Mouse (Mus musculus) hindbrain, postnatal 0 days (tissue): ENCODE data around the gene Hnrnpl. TPM values are rescaled to one million over a fixed set of nuclear protein-coding genes. Genes with fewer than 3 reads are reported as not detected.

Experiments used
- ATAC-seq: fragments of 200-750 bp; cut with Nextera tagmentation; 2 replicates; pipeline ENCODE4 v1.8.0; 2017; ENCODE audit warnings: mild to moderate bottlenecking, moderate TSS enrichment, moderate library complexity
- DNase-seq: peaks from one replicate; pipeline ENCODE4 v3.0.0-alpha.2; 2015; ENCODE audit warnings: low spot score
- H3K27ac ChIP-seq: fragments of 300-500 bp; sonication (generic); 2 replicates; pipeline ENCODE4 v1.5.1; 2014; ENCODE audit warnings: mild to moderate bottlenecking
- H3K27me3 ChIP-seq: fragments of 300-500 bp; sonication (generic); 2 replicates; pipeline ENCODE4 v1.6.1; 2014; ENCODE audit warnings: low read length, mixed read lengths; ENCODE audit not compliant: insufficient read depth
- H3K36me3 ChIP-seq: fragments of 300-500 bp; sonication (generic); 2 replicates; pipeline ENCODE4 v1.6.1; 2014; ENCODE audit warnings: low read length, mixed read lengths; ENCODE audit not compliant: insufficient read depth
- H3K4me1 ChIP-seq: fragments of 300-500 bp; sonication (generic); 2 replicates; pipeline ENCODE4 v1.6.1; 2014; ENCODE audit warnings: antibody characterized with exemption, low read length, mixed read lengths; ENCODE audit not compliant: insufficient read depth
- H3K4me2 ChIP-seq: fragments of 300-500 bp; sonication (generic); 2 replicates; pipeline ENCODE4 v1.6.1; 2014; ENCODE audit warnings: low read depth, mild to moderate bottlenecking, low read length, moderate library complexity, mixed read lengths
- H3K4me3 ChIP-seq: fragments of 300-500 bp; sonication (generic); 2 replicates; pipeline ENCODE4 v1.5.1; 2014; ENCODE audit warnings: low read length
- H3K9ac ChIP-seq: fragments of 300-500 bp; sonication (generic); replicated peaks from 2 replicates; pipeline ENCODE4 v1.6.1; 2014; ENCODE audit warnings: mild to moderate bottlenecking, low read length, moderate library complexity, mixed read lengths
- H3K9me3 ChIP-seq: fragments of 300-500 bp; sonication (generic); 2 replicates; pipeline ENCODE4 v1.6.1; 2016; ENCODE audit warnings: low read length, mixed read lengths
- CTCF ChIP-seq: IDR thresholded peaks from 2 replicates; pipeline ENCODE4 v1.5.1; 2016; ENCODE audit warnings: antibody characterized with exemption, control low read depth, low read depth
- WGBS: fragments of 180-500 bp; shearing (Covaris S2); extraction: QIAGEN DNeasy Blood & Tissue Kit; methylation state at CpG from one replicate; pipeline ENCODE4 v1.1.7; 2014; 5-methylcytosine and 5-hydroxymethylcytosine counted together
- polyA plus RNA-seq: library from polyadenylated mRNA; unstranded; fragments of >200 nt; fragmentation: Nextera tagmentation; extraction: Ambion mirVana; gene quantifications from 2 replicates; pipeline ENCODE4 v1.2.1, GENCODE M21; 2015
- total RNA-seq: library from RNA; depleted of rRNA; stranded (reverse); fragments of >200 nt; gene quantifications from 2 replicates; pipeline ENCODE4 v1.2.3, GENCODE M21; 2014

The Hnrnpl gene
- total and polyA plus RNA-seq, 2 experiments from 2014 or later = 179 to 233 TPM

DNA sequence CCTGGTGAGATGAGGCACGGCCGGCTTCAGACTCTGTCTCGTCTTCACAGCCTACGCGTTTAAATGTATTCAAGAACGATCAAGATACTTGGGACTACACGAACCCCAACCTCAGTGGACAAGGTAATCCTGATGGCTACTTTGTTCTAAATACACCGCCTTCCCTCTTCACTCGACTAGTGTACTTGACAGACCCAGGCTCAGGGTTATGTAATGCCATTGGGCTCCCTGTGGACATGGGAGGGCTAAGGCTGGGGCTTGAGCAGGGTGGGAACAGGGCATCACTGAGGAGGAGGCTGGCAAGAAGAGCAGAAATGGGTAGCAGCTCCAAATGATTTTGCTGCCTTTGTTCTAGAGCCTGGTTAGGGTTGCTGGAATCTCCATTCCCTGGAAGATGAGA lies 6.9 kb downstream of the Hnrnpl start:
- Histone ChIP-seq H3K36me3 (peaks cover 60% of the 10 kb centered on the region), H3K4me1 (peaks cover 10% of the 10 kb centered on the region), H3K4me2 (no peak overlapping the region), H3K4me3 (no peak overlapping the region), H3K27me3 (no peaks in the 10 kb centered on the region), H3K27ac (no peak overlapping the region), H3K9ac (no peak overlapping the region), H3K9me3 (no peaks in the 10 kb centered on the region)
- TF ChIP-seq CTCF = no peak
- DNase-seq (no peak), ATAC-seq (no peak)
- WGBS = 88% methylated on average over 9 of the region's 9 CpGs

DNA sequence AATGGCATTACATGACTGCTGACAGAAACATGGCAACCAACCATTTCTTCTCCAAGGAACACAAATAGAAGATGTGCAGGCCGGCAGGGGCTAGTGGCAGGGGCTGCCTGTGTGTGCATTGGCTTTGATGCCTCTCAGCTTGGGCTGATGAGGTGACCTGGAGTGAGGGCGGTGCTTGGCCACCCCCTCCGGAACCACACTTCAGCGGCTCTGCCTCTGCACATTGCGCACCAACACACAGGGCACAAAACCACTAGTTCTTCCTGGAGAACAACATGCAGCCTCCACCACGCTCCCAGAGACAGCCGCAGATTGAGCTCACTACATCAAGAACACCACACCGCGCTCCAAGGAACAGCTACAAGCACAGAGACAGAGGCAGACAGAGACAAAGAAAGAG lies 7.9 kb downstream of the Hnrnpl start:
- H3K9me3 ChIP-seq = no peaks in the 10 kb centered on the region
- H3K4me1 ChIP-seq = peaks cover 12% of the 10 kb centered on the region
- no peaks in the 10 kb centered on the region for H3K27me3 ChIP-seq
- no peak overlapping the region for H3K4me3 ChIP-seq
- ATAC-seq = no peak
- peaks cover 68% of the 10 kb centered on the region for H3K36me3 ChIP-seq
- no peak overlapping the region for H3K9ac ChIP-seq
- no peak overlapping the region for H3K27ac ChIP-seq
- no peak for DNase-seq
- no peak overlapping the region for H3K4me2 ChIP-seq
- 75% methylated on average over 9 of the region's 9 CpGs for WGBS
- TF ChIP-seq CTCF = no peak

DNA sequence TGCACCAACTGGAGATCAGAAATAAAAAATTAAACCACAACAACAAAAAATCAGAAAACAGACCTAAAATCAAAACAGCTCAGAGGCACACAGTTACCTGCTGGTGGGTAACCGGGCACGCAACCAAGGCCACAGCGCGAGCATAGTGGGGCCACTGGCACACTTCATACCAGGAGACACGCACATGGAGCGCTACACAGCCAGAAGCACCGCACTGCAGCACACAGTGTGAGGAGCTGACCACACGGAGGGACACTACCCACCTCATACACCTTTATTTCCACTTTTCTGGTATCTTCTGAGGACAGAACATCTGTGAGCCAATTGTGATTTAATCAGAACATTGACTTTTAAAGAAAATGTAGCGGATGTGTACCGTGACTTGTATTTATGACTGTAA lies 8.6 kb downstream of the Hnrnpl start:
- no peaks in the 10 kb centered on the region for H3K27me3 ChIP-seq
- peaks cover 14% of the 10 kb centered on the region for H3K4me1 ChIP-seq
- H3K9me3 ChIP-seq = no peaks in the 10 kb centered on the region
- ATAC-seq (no peak), DNase-seq (no peak)
- peaks cover 74% of the 10 kb centered on the region for H3K36me3 ChIP-seq
- H3K9ac ChIP-seq = no peak overlapping the region
- H3K4me3 ChIP-seq = no peak overlapping the region
- WGBS = 86% methylated on average over 10 of the region's 10 CpGs
- no peak overlapping the region for H3K27ac ChIP-seq
- no peak overlapping the region for H3K4me2 ChIP-seq
- TF ChIP-seq CTCF = no peak

DNA sequence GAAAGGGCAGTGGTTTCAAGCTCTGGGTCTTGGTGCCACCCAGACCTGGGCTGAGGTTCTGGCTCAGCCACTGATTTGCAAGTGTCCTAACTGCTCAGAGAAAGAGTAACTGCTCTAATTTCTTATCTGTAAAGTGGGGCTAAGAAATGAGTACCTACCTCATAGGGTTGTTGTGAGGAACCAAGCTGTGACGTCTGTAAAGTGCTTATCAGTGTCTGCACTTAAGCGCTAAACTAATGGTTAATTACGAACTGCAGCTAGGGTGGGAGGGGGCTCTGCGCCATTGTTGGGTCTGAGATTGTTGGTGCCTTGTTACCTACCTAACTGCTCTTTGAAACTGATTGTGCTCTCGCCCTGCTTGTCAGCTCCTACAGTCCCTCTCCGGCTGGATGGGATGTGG lies 9.2 kb downstream of the Hnrnpl start:
- DNase-seq = no peak
- Histone ChIP-seq H3K27ac (no peak overlapping the region), H3K9me3 (no peaks in the 10 kb centered on the region), H3K4me2 (no peak overlapping the region), H3K9ac (no peak overlapping the region), H3K36me3 (peaks cover 74% of the 10 kb centered on the region), H3K4me3 (no peak overlapping the region), H3K4me1 (peaks cover 8% of the 10 kb centered on the region), H3K27me3 (no peaks in the 10 kb centered on the region)
- no peak for TF ChIP-seq CTCF
- 62% methylated on average over 6 of the region's 6 CpGs for WGBS
- no peak for ATAC-seq

DNA sequence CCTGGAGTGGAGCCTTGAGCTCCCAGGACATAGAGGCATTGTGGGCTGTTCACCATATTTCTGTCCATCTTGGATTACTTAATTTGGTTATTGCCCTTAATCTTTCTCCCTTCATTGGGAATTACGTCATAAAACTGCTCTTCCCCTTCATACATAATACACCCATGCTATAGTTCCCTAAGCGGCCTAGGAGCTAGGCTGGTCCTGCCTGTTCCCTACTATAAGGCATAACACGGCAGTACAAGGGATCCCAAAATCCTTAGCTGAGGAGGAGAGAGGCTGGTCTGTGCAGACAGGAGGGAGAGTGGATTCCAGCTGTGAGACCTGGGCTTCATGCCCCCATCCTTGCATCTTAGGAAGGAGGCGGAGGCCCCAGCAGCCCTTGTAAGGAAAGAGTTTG lies 9.6 kb downstream of the Hnrnpl start:
- WGBS = 70% methylated on average over 4 of the region's 4 CpGs
- Histone ChIP-seq H3K27me3 (no peaks in the 10 kb centered on the region), H3K9me3 (no peaks in the 10 kb centered on the region), H3K9ac (no peak overlapping the region), H3K4me2 (no peak overlapping the region), H3K4me1 (peaks cover 5% of the 10 kb centered on the region; the same call in 1 of the 2 replicates), H3K27ac (no peak overlapping the region), H3K4me3 (no peak overlapping the region), H3K36me3 (peaks cover 74% of the 10 kb centered on the region)
- no peak for TF ChIP-seq CTCF
- ATAC-seq (no peak), DNase-seq (no peak)

DNA sequence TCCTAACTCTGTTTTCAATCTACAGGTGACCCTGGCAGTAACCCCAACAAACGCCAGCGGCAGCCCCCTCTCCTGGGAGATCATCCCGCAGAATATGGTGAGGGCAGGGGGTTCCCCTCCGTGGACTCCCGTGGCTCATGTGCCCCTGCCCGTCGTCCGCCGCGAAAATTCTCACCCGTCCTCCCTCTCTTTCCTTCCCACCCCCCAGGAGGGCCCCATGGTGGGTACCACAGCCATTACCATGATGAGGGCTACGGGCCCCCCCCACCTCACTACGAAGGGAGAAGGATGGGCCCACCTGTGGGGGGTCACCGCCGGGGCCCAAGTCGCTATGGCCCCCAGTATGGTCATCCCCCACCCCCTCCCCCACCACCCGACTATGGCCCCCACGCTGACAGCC lies 10.1 kb downstream of the Hnrnpl start:
- ATAC-seq (no peak), DNase-seq (no peak)
- WGBS = 76% methylated on average over 18 of the region's 18 CpGs
- no peak for TF ChIP-seq CTCF
- Histone ChIP-seq H3K36me3 (peaks cover 70% of the 10 kb centered on the region), H3K27ac (no peak overlapping the region), H3K4me3 (no peak overlapping the region), H3K4me1 (0 out of 2 replicates have a peak, but pooled peaks cover 5% of the 10 kb centered on the region), H3K9ac (no peak overlapping the region), H3K9me3 (no peaks in the 10 kb centered on the region), H3K4me2 (no peak overlapping the region), H3K27me3 (no peaks in the 10 kb centered on the region)

DNA sequence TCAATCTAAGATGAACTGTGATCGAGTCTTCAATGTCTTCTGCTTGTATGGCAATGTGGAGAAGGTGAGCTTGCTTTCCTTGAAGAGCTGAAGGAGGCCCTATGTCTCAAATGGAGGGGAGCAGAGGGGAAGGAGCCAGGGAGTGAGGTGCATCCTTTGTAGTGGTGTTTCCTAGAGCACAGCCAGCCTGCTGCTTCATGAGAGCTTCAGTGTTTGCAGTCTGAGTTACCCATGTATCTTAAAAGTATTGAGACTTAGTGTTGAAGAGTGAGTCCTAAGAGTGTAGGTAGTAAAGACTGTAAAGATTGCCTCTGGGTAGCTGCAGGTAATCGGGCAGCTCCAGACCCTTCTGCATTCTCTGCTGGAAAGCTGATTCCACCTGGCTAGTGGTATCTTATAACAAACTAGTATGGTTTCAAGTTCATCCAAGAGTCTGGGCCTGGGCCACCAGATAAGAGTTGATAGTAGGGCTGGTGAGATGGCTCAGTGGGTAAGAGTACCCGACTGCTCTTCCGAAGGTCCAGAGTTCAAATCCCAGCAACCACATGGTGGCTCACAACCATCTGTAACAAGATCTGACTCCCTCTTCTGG lies 10.6 kb downstream of the Hnrnpl start:
- no peak overlapping the region for H3K4me2 ChIP-seq
- no peaks in the 10 kb centered on the region for H3K27me3 ChIP-seq
- ATAC-seq (no peak), DNase-seq (no peak)
- 0 out of 2 replicates have a peak, but pooled peaks cover 5% of the 10 kb centered on the region for H3K4me1 ChIP-seq
- TF ChIP-seq CTCF = no peak
- WGBS = 79% methylated on average over 4 of the region's 4 CpGs
- H3K36me3 ChIP-seq = peaks cover 65% of the 10 kb centered on the region
- no peak overlapping the region for H3K27ac ChIP-seq
- H3K4me3 ChIP-seq = no peak overlapping the region
- H3K9ac ChIP-seq = no peak overlapping the region
- no peaks in the 10 kb centered on the region for H3K9me3 ChIP-seq
